Comparison of ENCODE assay signal across 31 mouse cellular contexts in genomic region chr5:119815247-119815646, GRCm38 (mm10). TPM values are rescaled to one million over a fixed set of nuclear protein-coding genes. Genes with fewer than 3 reads are reported as not detected.
DNase-seq lines count a peak whose midpoint lies in the region; ATAC-seq and TF ChIP-seq lines count a peak whose summit lies in the region.
"Had no signal": no experiment of that assay in that cellular context is flagged by ENCODE, and none has a peak within 500 bp of the region (broad histone marks: within the 10 kb centered on the region; RNA-seq: fewer than 3 reads in every experiment).

No protein-coding gene starts in this region.

- H3K27ac ChIP-seq in heart, postnatal 0 days (ENCODE audit: low read depth) = no peak overlapping the region
- H3K27ac ChIP-seq in liver, postnatal 0 days (ENCODE audit: low read depth) = no peak overlapping the region
- H3K27ac ChIP-seq in liver, embryonic 11.5 days (ENCODE audit: low read depth, low read length) = no peak overlapping the region
- no peak overlapping the region for H3K27ac ChIP-seq in forebrain, embryonic 10.5 days
- H3K27ac ChIP-seq: embryonic facial prominence, embryonic 12.5 days; forebrain, embryonic 12.5 days; hindbrain, postnatal 0 days; limb, embryonic 15.5 days; liver, embryonic 15.5 days; midbrain, embryonic 12.5 days; stomach, embryonic 15.5 days had no signal

- 0 out of 2 replicates have a peak, but pooled peaks cover 4% of the 10 kb centered on the region for H3K9me3 ChIP-seq in heart, postnatal 0 days (replicated peaks; ENCODE audit: control insufficient read depth, low read length)
- peaks cover 3% of the 10 kb centered on the region; the same call in 1 of the 2 replicates for H3K9me3 ChIP-seq in liver, postnatal 0 days (ENCODE audit: low read length)
- H3K9me3 ChIP-seq in liver, embryonic 11.5 days (ENCODE audit: control insufficient read depth, low read length) = 0 out of 2 replicates have a peak, but pooled peaks cover 2% of the 10 kb centered on the region
- 0 out of 2 replicates have a peak, but pooled peaks cover 4% of the 10 kb centered on the region for H3K9me3 ChIP-seq in forebrain, embryonic 10.5 days
- H3K9me3 ChIP-seq: forebrain, embryonic 12.5 days; limb, embryonic 15.5 days; liver, embryonic 15.5 days; stomach, embryonic 15.5 days had no signal

- H3K4me1 ChIP-seq in heart, postnatal 0 days (ENCODE audit: control insufficient read depth, insufficient read depth) = no peaks in the 10 kb centered on the region
- no peaks in the 10 kb centered on the region for H3K4me1 ChIP-seq in liver, postnatal 0 days (ENCODE audit: insufficient read depth)
- H3K4me1 ChIP-seq in liver, embryonic 11.5 days (replicated peaks; ENCODE audit: control insufficient read depth, insufficient read depth, low read length) = no peaks in the 10 kb centered on the region
- H3K4me1 ChIP-seq in forebrain, embryonic 10.5 days = no peaks in the 10 kb centered on the region
- H3K4me1 ChIP-seq: embryonic facial prominence, embryonic 12.5 days; forebrain, embryonic 12.5 days; limb, embryonic 15.5 days; liver, embryonic 15.5 days; midbrain, embryonic 12.5 days; stomach, embryonic 15.5 days had no signal

- H3K36me3 ChIP-seq in heart, postnatal 0 days (replicated peaks; ENCODE audit: control insufficient read depth, insufficient read depth, low read length) = no peaks in the 10 kb centered on the region
- no peaks in the 10 kb centered on the region for H3K36me3 ChIP-seq in liver, postnatal 0 days (replicated peaks; ENCODE audit: insufficient read depth, low read length)
- no peaks in the 10 kb centered on the region for H3K36me3 ChIP-seq in liver, embryonic 11.5 days (ENCODE audit: control insufficient read depth, insufficient read depth, low read length)
- H3K36me3 ChIP-seq in forebrain, embryonic 10.5 days (replicated peaks) = no peaks in the 10 kb centered on the region
- H3K36me3 ChIP-seq: embryonic facial prominence, embryonic 12.5 days; forebrain, embryonic 12.5 days; limb, embryonic 15.5 days; liver, embryonic 15.5 days; midbrain, embryonic 12.5 days; stomach, embryonic 15.5 days had no signal

- H3K4me3 ChIP-seq in heart, postnatal 0 days (ENCODE audit: low read depth, low read length) = no peak overlapping the region
- no peak overlapping the region for H3K4me3 ChIP-seq in liver, postnatal 0 days (ENCODE audit: low read depth, low read length)
- H3K4me3 ChIP-seq in liver, embryonic 11.5 days (ENCODE audit: low read depth, low read length) = no peak overlapping the region
- H3K4me3 ChIP-seq in forebrain, embryonic 10.5 days = no peak overlapping the region
- H3K4me3 ChIP-seq: embryonic facial prominence, embryonic 12.5 days; forebrain, embryonic 12.5 days; limb, embryonic 15.5 days; liver, embryonic 15.5 days; midbrain, embryonic 12.5 days; stomach, embryonic 15.5 days had no signal

- WGBS in heart, postnatal 0 days = 59% methylated on average over 1 of the region's 1 CpGs
- WGBS in liver, postnatal 0 days (ENCODE audit: insufficient replicate concordance) = 38% methylated on average over 1 of the region's 1 CpGs
- 63% methylated on average over 1 of the region's 1 CpGs for WGBS in liver, embryonic 11.5 days
- WGBS in forebrain, embryonic 10.5 days = 66% methylated on average over 1 of the region's 1 CpGs

- TF ChIP-seq POLR2A in brain, embryonic 14.5 days (IDR thresholded peaks at IDR 0.05; ENCODE audit: borderline replicate concordance, extremely low read depth, insufficient read depth, insufficient read length, poor library complexity, severe bottlenecking) = no peak

- no peak overlapping the region for H3K4me2 ChIP-seq in heart, postnatal 0 days (ENCODE audit: low read depth, low read length)
- no peak overlapping the region for H3K4me2 ChIP-seq in liver, postnatal 0 days (ENCODE audit: low read depth, low read length)
- H3K4me2 ChIP-seq in liver, embryonic 11.5 days = no peak overlapping the region
- H3K4me2 ChIP-seq: embryonic facial prominence, embryonic 12.5 days; forebrain, embryonic 12.5 days; heart, embryonic 11.5 days; limb, embryonic 15.5 days; liver, embryonic 15.5 days; midbrain, embryonic 12.5 days; stomach, embryonic 15.5 days had no signal

- DNase-seq in heart, postnatal 0 days (ENCODE audit: low spot score) = no peak
- DNase-seq in heart, adult 18-20 months = no peak
- DNase-seq in liver, postnatal 0 days = no peak
- DNase-seq in liver, embryonic 11.5 days (ENCODE audit: low spot score) = no peak
- peak; percentile 53 for DNase-seq in ES-CJ7 (ENCODE audit: low read depth, low spot score)
- DNase-seq in brain, embryonic 14.5 days (ENCODE audit: low read depth) = no peak
- DNase-seq in frontal cortex, postnatal 25 days (ENCODE audit: low spot score in 2 of 2) = no peak
- DNase-seq in forebrain, embryonic 10.5 days (ENCODE audit: extremely low spot score, low spot score) = no peak
- DNase-seq: adrenal gland, adult 8-10 months; cerebellum, adult 2 months; cerebellum, postnatal 25 days; heart, postnatal 10 days; kidney, adult 18-20 months; kidney, postnatal 14 days; layer of hippocampus, adult 9-11 months; left cerebral cortex, postnatal 4 days; lung, postnatal 10 days; retina, postnatal 1 day; thymus, adult 18-20 months; thymus, postnatal 36 days had no signal

- TF ChIP-seq CTCF in heart, postnatal 0 days (IDR thresholded peaks at IDR 0.05; ENCODE audit: low read depth) = 0 out of 2 replicates have a peak, but pooled peaks have one; percentile 9
- TF ChIP-seq CTCF in liver, postnatal 0 days (IDR thresholded peaks at IDR 0.05; ENCODE audit: low read depth) = peak; percentile 27; the same call in 1 of the 2 replicates
- peak; percentile 9; the same call in 1 of the 2 replicates for TF ChIP-seq CTCF in brain, embryonic 14.5 days (IDR thresholded peaks at IDR 0.05; ENCODE audit: borderline replicate concordance, extremely low read depth, insufficient read depth, insufficient read length)

- no peak overlapping the region for H3K9ac ChIP-seq in heart, postnatal 0 days (replicated peaks; ENCODE audit: low read depth, low read length)
- no peak overlapping the region for H3K9ac ChIP-seq in liver, postnatal 0 days (replicated peaks)
- H3K9ac ChIP-seq in liver, embryonic 11.5 days (ENCODE audit: low read depth, low read length) = no peak overlapping the region
- H3K9ac ChIP-seq: embryonic facial prominence, embryonic 12.5 days; forebrain, embryonic 12.5 days; limb, embryonic 15.5 days; liver, embryonic 15.5 days; midbrain, embryonic 12.5 days; stomach, embryonic 15.5 days had no signal

- no peak for TF ChIP-seq EP300 in heart, postnatal 0 days (IDR thresholded peaks at IDR 0.05; ENCODE audit: low read depth)
- TF ChIP-seq EP300 in liver, postnatal 0 days (IDR thresholded peaks at IDR 0.05; ENCODE audit: low read depth) = no peak

- ATAC-seq in heart, postnatal 0 days (ENCODE audit: insufficient read depth, low read depth) = no peak
- ATAC-seq in liver, postnatal 0 days = no peak
- ATAC-seq in liver, embryonic 11.5 days (replicated peaks; ENCODE audit: low FRiP score) = no peak
- ATAC-seq: hindbrain, postnatal 0 days had no signal

- H3K27me3 ChIP-seq in heart, postnatal 0 days (ENCODE audit: control insufficient read depth, insufficient read depth, low read length) = no peaks in the 10 kb centered on the region
- H3K27me3 ChIP-seq in liver, postnatal 0 days (ENCODE audit: insufficient read depth, low read length) = no peaks in the 10 kb centered on the region
- H3K27me3 ChIP-seq in liver, embryonic 11.5 days (replicated peaks; ENCODE audit: control insufficient read depth, insufficient read depth, low read length) = peaks cover 27% of the 10 kb centered on the region
- H3K27me3 ChIP-seq in forebrain, embryonic 10.5 days (ENCODE audit: poor library complexity, severe bottlenecking) = peaks cover 60% of the 10 kb centered on the region

RNA-seq across cellular contexts. Expression of gene Tbx5, which starts 17.2 kb away (rescaled TPM):
- total RNA-seq in heart, postnatal 0 days (2014; rRNA removed; ENCODE audit: low replicate concordance) = 17.3 and 22.8 TPM in 2 replicates
- polyA plus RNA-seq in heart, postnatal 0 days (2015; fragmentation: Nextera tagmentation; extraction: Ambion mirVana) = 29.2 and 31.1 TPM in 2 replicates
- total RNA-seq in heart, adult 18-20 months (2021) = 10 to 100 TPM; 18.5 to 25.8 TPM
- not detected in 2 replicates for polyA plus RNA-seq in liver, postnatal 0 days (2015; fragmentation: Nextera tagmentation; extraction: Ambion mirVana)
- polyA plus RNA-seq in liver, embryonic 11.5 days (2014; fragmentation: Nextera tagmentation; extraction: Ambion mirVana) = 3.6 and 5.7 TPM in 2 replicates
- polyA plus RNA-seq in brain, embryonic 14.5 days (2012; rRNA removed) = 0.05 and 0.10 TPM in 2 replicates
- 0.04 and 0.41 TPM in 2 replicates for polyA plus RNA-seq in forebrain, embryonic 10.5 days (2016; fragmentation: Nextera tagmentation; extraction: Ambion mirVana)
- total RNA-seq: hindbrain, postnatal 0 days; left cerebral cortex, adult 18-20 months; left cerebral cortex, postnatal 4 days; megakaryocyte, adult 5-6 weeks had no signal
- polyA plus RNA-seq: cerebellum, adult 2 months; hindbrain, embryonic 11.5 days had no signal
